Mouse (Mus musculus): ENCODE data around the gene Id1.

The Id1 gene

DNA sequence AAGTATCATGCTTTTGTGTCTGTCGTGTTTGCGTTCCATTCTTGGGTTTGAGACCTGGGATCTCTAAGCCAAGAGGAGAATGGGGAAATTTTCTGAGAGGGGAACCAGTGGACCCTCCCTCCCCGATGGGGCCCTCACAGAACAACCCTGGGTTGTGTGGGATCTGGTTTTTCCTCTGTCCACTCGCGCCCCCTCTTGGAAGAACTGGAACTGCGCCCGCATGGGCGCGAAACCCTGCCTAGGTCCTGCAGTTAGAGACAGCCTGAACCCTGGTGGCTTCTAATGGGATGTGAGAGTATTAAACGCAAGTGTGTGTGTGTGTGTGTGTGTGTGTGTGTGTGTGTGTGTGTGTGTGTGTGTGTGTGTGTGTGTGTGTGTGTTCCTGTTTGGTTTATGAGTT, 6.4 kb downstream of the Id1 start:
- DNase-seq (ENCODE audit: low spot score) = peak; percentile 16

DNA sequence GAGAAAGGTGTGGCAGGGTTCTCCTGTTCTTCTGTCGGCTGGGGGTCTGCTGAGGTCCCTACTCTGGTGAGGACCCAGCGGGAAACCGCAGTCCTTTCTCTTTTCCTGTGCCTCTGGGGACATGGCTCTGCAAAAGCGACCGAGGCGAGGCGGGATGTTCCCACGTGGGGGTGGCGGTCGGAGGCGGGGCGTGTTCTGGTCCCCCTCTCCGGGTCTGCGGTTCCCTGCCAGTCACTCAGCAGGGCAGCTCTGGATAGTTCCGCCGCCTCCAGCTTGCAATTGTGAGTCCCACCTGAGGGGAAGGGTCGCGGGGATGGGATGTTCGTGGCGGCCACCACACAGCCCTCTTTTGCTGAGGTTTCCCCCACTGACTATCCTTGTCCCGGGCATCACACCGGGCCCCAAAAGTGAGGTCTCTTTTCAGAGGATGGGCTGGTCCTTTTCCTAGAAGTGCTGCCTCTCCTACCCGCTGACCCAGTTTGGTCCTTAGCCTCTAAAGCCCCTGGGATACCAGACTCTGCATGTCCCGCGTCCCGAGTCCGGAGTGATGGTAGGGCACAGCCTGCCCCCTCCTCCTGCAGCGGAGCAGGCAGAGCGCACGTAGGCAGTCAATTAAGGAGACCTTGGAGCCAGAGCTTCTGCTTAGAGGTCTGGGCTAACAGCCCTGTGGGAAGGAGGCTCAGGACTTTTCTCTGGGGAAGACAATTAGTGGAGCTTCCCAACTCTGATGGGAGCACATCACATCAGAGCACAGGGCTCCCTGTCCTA, 18.1 kb downstream of the Id1 start, which contains the start of gene Cox4i2:
Gene Cox4i2, plus strand, starts transcription at position 230 of the 768 bp plus-strand sequence.
- peak; percentile 12 for DNase-seq (ENCODE audit: low spot score)

DNA sequence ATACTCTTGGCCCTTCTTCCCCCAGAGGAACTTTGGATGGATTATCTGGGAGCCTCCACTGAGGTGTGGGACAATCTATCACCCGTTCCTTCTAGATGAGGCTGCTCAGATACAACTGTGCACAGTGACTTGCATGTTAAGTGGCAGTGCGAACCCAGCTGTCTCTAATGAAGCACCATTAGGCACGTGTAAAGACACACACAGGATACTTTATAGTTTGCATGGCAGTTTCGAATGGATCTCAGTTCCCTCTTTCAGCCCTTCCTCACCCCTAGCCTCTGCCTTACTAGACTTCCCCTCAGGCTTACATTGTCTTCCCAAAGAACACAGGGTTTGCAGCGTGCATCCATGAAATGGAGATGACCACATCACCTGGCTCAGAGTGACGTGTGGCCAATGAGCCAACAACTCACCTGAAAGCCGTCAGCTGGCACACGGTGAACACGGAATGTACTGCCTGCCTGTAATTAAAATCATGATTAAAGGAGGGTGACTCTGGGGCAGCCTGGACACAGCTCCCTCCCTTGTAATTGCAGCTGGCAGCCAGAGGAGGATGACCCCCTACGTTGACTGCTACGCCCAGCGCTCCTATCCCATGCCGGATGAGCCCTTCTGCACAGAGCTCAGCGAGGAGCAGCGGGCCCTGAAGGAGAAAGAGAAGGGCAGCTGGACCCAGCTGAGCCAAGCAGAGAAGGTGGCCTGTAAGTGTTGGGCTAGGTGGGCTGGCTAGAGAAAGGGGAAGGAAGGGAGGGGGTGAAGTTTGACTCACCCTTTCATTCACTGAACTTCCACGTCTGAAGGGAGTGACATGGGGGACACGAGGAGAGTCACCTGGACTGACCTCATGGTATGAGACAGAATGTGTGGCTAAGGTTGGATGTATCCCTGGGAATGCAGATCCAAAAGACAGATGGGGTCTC, 20.7 kb downstream of the Id1 start:
- DNase-seq (ENCODE audit: low spot score) = no peak

DNA sequence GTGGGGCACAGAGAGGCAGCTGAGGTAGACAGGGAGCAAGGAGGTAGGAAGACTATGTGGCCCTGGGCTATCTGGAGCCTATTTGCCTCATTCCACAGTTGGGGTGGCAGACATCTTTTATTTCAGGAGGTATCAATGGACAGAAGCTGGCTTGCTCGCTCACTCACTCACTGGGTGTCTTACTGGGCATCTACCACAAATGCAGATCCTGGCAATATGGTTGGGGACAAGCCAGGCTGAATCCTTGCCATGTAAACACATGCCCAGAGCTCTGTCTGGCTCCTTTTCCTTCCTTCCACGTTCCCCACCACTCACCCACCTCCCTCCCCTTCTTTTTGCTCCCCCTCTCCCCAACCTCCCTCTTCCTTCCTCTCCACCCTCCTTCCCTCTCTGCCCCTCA, 21.4 kb downstream of the Id1 start:
- no peak for DNase-seq (ENCODE audit: low spot score)

DNA sequence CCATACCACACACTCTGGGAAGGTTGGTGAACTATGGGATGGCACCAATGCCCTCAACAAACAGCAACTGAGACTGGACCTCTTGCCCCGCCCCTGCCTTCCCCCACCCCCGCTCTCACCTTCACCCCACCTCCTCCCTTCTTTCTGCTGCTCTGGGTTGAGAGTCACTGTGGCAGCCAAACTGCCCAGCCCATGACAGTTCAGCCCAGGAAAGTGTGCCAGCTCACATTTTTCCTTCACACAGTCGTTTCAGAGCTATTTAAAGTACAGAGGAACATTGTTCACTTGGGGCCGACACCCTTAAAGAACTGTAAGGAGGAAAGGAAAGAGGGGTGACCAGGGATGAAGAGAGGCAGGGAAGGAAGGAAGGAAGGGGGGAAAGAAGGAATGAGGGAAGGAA, 22.3 kb downstream of the Id1 start:
- DNase-seq (ENCODE audit: low spot score) = no peak

DNA sequence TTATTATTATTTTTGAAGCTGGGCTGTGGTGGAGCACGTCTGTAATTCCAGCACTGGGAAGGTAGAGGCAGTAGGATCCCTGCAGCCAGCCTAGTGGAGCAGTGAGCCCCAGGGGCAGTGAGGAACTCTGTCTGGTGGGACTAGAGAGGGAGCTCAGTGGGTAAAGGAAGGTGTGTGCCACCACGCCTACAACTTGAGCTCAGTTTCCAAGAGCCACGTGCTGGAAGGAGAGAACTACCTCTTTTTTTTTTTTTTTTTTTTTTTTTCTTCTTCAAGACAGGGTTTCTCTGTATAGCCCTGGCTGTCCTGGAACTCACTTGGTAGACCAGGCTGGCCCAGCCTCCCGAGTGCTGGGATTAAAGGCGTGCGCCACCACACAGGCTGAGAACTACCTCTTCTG, 27.3 kb downstream of the Id1 start:
- DNase-seq (ENCODE audit: low spot score) = no peak

DNA sequence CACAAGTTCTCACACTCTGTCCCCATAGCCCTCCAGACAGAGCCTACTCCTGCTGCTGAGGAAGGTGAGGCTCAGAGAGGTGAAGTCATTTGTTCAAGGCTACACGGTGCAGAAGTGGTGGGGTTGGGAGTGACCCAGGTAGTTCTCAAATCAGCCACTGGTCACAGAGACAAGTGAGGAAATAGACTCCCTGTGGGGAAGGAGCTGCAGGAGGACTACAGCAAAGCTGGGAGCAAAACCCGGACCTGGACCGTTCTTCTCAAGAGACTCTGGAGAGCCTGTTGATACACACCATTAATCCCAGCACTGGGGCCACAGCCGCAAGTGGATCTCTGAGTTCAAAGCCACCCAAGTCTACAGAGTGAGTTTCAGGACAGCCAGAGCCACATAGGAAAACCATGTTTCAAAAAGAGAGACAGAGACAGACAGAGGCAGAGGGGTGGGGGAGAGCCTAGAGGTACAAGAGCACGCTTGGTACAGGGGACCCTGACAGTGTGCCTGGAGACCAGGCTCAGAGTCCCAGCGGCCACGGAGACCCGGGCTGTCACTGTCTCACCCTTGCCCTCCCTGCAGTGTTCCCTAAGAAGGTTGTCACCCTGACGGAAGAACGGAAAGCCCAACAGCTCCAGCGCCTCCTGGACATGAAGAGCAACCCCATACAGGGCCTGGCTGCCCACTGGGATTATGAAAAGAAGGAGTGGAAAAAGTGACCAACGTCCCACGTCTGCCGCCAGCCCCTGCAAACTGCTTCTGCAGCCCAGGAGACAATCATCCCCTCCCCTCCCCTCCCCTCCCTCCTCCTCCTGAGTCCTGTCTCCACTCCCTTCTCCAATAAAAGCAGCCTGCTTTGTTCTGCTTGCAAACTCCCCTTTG, 28.4 kb downstream of the Id1 start:
- DNase-seq (ENCODE audit: low spot score) = no peak

DNA sequence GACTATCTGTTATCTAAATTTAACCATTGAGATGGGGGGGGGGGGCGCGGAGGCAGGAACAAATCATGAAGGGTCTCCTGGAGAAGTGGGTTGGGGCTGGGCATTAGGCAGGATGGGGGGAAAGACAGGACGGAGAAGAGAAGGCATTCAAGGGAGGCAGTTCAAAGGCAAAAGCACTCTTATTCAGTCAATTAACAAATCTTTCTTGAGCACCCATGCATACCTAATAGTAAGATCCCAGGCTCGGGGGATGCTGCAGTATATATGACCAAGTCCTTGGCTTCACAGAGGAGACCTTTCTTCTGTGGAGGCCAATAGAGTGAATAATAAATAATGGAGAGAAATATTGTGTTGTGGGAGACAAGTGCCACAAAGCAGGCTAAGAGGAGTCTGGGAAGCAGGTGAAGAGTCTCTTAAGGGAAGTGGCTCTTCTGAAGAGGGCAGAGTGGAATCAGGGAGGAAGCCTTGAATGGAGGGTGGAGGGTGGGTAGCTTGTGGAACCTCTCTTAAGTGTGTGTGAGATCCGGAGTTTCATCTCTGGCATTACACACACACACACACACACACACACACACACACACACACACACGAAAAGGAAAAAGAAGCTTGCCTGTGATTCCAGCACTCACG, 29.1 kb downstream of the Id1 start:
- no peak for DNase-seq (ENCODE audit: low spot score)

DNA sequence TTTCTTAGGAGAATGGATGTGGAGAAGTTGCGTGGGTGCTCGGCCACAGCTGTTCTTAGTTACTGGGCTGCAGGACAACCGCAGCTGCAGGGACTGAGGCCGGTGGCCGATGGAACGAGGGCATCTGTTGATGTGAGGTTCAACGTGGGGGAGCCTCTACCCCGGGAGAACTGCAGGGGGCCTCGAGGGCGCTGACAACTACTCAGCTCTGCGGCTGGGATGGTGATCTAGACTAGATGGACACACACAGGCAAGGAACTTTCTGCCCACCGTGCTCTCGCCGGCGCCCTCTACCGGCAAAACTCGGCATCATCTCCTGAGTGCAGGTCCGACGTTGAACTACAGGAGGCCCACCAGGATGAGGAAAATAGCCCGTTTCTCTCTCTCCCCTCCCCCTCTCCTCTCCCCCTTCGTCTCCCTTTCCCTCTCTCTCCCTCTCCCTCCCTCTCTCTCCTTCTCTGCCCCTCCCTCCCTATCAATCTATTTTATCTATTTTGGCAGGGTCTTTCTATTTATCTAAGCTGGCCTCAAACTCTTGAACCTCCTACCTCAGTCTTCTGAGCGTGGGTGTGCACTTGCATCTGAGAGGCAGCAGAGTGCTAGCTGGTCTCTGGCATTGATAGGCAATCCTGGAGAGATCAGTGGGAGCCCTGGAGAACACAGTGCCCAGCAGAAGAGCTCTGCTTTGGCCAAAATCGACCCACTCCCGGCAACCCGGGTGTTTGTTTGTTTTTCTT, 30.5 kb downstream of the Id1 start:
- peak; percentile 80 for DNase-seq (ENCODE audit: low spot score)

DNA sequence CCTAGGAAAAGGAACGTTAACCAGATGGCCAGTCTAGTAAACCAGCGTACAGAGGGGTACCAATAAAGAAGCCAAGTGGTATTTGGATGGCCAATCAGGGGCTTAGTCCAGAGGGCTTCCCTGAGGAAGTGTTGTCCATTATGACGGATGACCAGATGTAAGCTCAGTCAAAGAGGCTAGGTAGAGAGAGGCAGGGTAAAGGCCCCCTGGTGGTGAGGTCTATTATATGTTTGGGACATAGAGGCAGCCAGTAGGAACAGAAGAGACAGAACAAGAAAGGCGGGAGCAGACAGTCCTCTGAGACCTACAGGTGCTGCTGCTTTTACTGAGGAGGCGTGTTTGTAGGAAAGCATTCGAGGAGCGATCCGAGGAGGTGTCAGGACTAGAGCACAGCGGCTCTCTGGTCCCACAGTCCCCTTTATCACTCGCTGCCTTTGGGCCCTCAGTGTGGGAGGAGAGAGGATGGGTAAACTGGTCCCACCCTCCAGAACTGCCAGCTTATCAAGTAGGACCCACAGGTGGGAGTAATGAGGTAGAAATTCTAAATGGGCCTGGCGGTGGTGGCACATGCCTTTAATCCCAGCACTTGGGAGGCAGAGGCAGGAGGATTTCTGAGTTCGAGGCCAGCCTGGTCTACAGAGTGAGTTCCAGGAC, 31.7 kb downstream of the Id1 start:
- DNase-seq (ENCODE audit: low spot score) = peak; percentile 52

DNA sequence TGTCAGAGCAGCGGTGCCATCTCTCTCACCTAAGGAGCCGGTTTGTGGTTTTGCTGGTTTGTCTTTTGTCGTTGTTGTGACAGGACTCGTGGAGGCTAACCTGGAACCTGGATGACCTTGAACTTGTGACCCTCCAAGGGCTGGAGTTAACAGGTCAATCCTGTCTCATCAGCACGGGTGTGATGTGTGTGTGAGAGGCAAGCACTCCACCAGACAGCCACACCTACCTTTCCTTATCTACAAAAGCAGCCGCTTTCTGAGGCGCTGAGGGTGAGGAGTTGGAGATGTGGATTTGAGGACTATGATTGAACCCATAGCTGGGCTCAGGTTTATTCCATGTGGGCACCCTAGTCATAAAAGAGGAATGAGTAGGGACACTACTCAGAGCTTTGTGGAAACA, 33.6 kb downstream of the Id1 start:
- DNase-seq (ENCODE audit: low spot score) = no peak

DNA sequence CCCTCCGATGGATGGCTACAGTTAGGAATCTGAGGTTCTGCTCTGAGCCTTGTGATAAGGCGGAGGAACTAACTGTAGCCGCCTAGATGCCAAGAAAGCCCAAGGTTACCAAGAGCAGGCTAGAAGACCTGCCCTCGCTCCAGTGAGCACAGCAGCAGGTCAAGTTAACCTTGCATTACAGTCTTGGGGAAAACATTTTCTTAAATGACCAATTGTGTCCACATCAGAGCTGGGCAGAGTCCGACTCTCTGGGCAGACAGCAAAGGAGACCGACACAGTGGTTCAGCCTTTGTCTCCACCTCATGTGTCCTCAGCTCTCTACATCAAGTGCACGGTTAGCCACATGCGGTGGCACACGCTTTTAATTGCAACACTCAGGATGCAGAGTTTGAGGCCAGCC, 35.5 kb downstream of the Id1 start:
- DNase-seq (ENCODE audit: low spot score) = no peak

DNA sequence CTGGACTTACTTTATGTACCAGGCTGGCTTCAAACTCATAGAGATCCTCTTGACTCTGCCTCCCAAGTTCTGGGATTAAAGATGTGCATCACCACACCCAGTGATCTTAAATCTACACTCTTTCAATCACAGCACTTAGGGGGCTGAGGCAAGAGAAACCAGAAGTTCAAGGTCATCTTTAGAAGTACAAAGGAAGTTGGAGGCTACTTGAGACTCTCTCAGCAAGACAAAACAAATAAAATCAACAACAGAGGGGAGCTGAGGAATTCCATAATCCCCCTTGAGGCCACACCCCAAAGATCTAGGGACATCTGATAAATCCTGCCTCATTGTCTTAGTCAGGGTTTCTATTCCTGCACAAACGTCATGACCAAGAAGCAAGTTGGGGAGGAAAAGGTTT, 36.2 kb downstream of the Id1 start:
- DNase-seq (ENCODE audit: low spot score) = no peak

DNA sequence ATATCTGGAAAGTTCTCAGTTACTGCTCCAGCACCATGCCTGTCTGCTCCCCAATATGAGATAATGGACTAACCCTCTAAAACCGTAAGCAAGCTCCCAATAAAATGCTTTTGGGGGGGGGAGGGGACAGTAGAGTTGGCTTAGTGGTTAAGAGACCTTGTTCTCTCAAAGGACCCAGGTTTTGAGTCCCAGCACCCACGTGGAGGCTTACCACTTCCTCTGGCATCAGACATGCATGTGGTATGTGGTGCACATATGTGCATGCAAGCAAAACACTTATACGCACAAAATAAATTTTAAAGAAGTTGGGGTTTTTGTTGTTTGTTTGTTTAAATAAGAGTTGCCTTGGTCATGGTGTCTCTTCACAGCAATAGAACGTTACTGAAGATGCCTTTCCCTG, 39.3 kb downstream of the Id1 start:
- peak; percentile 81 for DNase-seq (ENCODE audit: low spot score)

DNA sequence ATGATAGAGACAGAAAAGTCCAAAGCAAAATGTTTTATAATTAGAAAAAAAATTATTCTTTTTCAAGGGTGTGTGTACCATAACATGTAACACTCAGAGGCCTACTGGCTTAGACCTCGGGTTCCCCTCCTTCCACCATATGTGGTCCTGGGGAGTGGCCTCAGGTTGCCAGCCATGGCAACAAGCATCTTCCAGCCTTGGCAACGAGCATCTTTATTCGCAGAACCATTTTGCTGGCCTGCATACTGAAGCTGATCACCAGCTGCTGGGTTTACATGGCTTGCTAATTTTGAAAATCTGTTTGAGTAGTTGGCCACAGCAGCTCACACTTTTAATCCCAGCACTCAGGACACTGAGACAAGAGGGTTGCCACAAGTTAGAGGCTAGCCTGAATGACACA, 40.0 kb downstream of the Id1 start:
- no peak for DNase-seq (ENCODE audit: low spot score)

DNA sequence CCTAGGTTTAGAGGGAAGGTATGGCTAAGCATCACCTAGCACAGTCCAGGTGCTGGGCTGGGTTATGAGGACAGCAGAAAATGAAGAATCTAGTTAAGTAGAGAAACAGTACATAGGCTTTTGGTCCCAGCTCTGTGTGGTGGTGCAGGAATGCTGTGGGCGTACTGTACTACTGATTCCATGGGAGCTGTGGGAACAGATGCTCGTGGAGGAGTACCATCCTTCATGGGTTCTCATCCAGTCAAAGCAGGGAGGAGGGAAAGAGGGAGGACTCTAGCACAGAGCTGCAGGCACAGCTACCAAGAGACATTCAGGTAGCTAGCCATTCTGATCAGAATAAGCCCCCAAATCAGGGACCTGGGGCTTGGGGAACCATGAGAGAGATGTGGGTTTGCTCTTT, 40.4 kb downstream of the Id1 start:
- DNase-seq (ENCODE audit: low spot score) = no peak

DNA sequence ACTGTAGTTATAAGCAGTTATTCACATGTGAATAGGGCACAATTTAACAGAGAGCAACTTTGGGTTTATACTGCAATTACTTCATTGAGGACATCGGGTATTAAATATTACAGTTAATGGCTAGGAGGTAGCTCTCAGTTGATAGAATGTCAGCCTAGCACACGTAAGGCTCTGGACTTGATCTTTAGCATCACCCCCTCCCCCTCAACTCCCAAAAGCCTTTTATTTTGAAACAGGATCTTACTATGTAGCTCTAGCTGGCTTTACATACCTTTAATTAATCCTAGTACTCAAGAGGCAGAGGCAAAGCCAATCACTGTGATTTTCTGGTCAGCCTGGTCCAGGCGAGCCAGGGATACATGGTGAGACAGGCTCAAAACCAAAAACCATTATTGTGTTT, 41.0 kb downstream of the Id1 start:
- no peak for DNase-seq (ENCODE audit: low spot score)

DNA sequence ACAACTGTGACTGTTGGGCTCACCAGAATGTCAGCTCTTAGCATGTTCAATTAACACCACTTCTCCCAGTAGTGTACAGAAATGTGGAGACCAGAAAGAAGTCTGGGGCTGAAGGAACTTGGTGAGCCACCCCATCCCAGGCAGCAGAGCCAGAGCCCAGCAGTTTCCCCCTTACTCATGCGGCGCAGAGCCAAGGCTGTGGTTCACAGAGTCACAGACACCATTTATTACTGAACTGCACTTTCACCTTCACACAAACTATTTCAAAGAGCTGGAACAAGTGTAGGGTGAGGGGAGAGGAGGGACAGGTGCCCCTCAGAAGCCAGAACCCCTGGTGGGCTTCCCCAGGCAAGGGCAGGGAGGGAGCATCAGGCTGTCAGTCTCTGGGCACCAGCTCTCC, 44.4 kb downstream of the Id1 start:
- no peak for DNase-seq (ENCODE audit: low spot score)

DNA sequence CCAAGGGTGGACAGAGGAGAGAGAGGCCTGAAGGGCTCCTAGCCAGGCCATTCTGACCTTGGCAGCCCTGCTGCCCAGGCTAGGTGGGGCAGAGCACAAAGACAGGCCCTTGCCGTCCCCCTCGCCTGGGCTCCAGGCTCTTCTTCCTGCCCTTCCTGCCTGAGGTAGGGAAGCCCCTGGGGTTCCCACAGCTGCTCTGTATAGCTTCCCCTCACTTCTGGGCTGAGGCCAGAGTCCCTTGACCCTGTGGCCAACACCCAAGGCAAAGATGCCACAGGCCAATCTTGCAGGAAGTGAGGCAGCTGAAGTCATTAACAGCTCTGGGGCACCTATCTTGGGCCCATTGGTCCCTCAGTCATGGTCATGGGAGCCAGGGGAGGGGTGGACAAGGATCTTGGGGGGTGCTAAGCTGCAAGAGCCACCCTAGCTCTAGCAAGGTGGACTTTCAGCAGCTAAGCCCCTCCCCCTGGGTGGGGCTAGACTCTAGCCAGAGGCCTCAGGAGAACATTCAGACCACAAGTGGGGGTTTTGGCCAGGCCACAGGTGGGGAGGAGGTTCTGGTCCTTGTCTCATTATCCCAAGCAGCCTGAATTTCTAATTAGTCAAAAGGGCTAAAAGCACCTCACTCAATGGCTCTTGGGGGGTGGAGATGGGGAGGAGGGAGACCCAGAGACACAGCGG, 45.1 kb downstream of the Id1 start:
- DNase-seq (ENCODE audit: low spot score) = no peak

DNA sequence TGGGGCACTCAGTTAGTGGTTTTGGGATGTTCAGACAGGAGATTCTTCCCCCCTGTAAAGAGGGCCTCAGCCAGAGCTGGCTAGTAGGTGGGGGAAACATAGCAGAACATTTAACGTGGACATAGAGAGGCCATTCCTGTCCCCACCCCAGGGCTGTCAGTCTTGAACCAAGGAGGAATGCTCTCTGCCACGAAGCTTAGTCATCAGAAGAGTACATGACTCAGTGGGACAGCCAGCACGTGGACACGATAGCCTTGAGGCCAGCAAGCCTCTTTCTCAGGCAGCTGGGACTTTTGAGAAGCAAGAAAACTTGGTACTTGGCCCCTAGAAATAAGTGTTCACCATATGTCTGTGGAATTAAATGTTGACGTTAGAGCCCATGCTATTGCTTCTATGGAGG, 46.6 kb downstream of the Id1 start:
- no peak for DNase-seq (ENCODE audit: low spot score)
